Mouse (Mus musculus): Measurements from ENCODE around the gene Coro1b.

Coro1b gene

GRCm38 (mm10) chr19:4191528-4192250 lies 43.3 kb downstream of the Coro1b start, which contains the start of gene Ppp1ca:
Gene Ppp1ca, plus strand, starts transcription at chr19:4192065.
- DNase-seq (ENCODE audit: low spot score): peak; percentile 96

- DNase-seq (ENCODE audit: low spot score): peak; percentile 44
Observed at GRCm38 (mm10) chr19:4192251-4192985, 44.0 kb downstream of the Coro1b start.

- no peak for DNase-seq (ENCODE audit: low spot score)
Observed at GRCm38 (mm10) chr19:4193129-4193528, 44.7 kb downstream of the Coro1b start.

- no peak for DNase-seq (ENCODE audit: low spot score)
Observed at GRCm38 (mm10) chr19:4194021-4194724, 45.8 kb downstream of the Coro1b start.

GRCm38 (mm10) chr19:4194776-4195650 lies 46.6 kb downstream of the Coro1b start:
- peak; percentile 85 for DNase-seq (ENCODE audit: low spot score)

GRCm38 (mm10) chr19:4196048-4196447 lies 47.6 kb downstream of the Coro1b start:
- DNase-seq (ENCODE audit: low spot score): no peak

GRCm38 (mm10) chr19:4196548-4196947 lies 48.1 kb downstream of the Coro1b start:
- DNase-seq (ENCODE audit: low spot score): peak; percentile 63

GRCm38 (mm10) chr19:4197180-4197579 lies 48.8 kb downstream of the Coro1b start:
- DNase-seq (ENCODE audit: low spot score): no peak

GRCm38 (mm10) chr19:4201291-4201909 lies 53.0 kb downstream of the Coro1b start, which contains the start of gene Rad9a:
Gene Rad9a, minus strand, starts transcription at chr19:4201662.
- DNase-seq (ENCODE audit: low spot score): peak; percentile 98

- no peak for DNase-seq (ENCODE audit: low spot score)
Observed at GRCm38 (mm10) chr19:4202149-4202548, 53.7 kb downstream of the Coro1b start.

GRCm38 (mm10) chr19:4203148-4203547 lies 54.7 kb downstream of the Coro1b start:
- no peak for DNase-seq (ENCODE audit: low spot score)
